Mouse (Mus musculus): ENCODE results near the gene Tigd2. TPM values are rescaled to one million over a fixed set of nuclear protein-coding genes. Genes with fewer than 3 reads are reported as not detected.

Tigd2 gene
- polyA plus RNA-seq (2015; fragmentation: Nextera tagmentation; extraction: Ambion mirVana) = 6.0 and 6.5 TPM in 2 replicates

- peak; percentile 95 for DNase-seq
- Histone ChIP-seq H3K36me3 (replicated peaks; ENCODE audit: insufficient read depth, low read length) (no peaks in the 10 kb centered on the region), H3K27ac (ENCODE audit: low read depth) (peak within 1 kb of the TSS; percentile 94), H3K4me2 (ENCODE audit: low read depth, low read length) (peak within 1 kb of the TSS; percentile 76), H3K9me3 (ENCODE audit: low read length) (no peaks in the 10 kb centered on the region), H3K27me3 (ENCODE audit: insufficient read depth, low read length) (no peaks in the 10 kb centered on the region), H3K9ac (replicated peaks) (peak within 1 kb of the TSS; percentile 79), H3K4me1 (ENCODE audit: insufficient read depth) (no peaks in the 10 kb centered on the region), H3K4me3 (ENCODE audit: low read depth, low read length) (peak within 1 kb of the TSS; percentile 73)
- TF ChIP-seq EP300 (IDR thresholded peaks at IDR 0.05; ENCODE audit: low read depth) (no peak), CTCF (IDR thresholded peaks at IDR 0.05; ENCODE audit: low read depth) (peak; percentile 84)
- under 1% methylated on average over 61 of the region's 62 CpGs for WGBS (ENCODE audit: insufficient replicate concordance)
- ATAC-seq = peak; percentile 97
These were observed at the start of gene Tigd2 for GRCm38 (mm10) chr6:59208685-59209298. TSS of gene Tigd2 (plus strand) at chr6:59208870.

- TF ChIP-seq EP300 (IDR thresholded peaks at IDR 0.05; ENCODE audit: low read depth) = no peak
- TF ChIP-seq CTCF (IDR thresholded peaks at IDR 0.05; ENCODE audit: low read depth) = no peak
- 78% methylated on average over 4 of the region's 4 CpGs for WGBS (ENCODE audit: insufficient replicate concordance)
- DNase-seq (no peak), ATAC-seq (no peak)
- H3K4me2 ChIP-seq (ENCODE audit: low read depth, low read length) = no peak overlapping the region
- no peaks in the 10 kb centered on the region for H3K36me3 ChIP-seq (replicated peaks; ENCODE audit: insufficient read depth, low read length)
- no peak overlapping the region for H3K9ac ChIP-seq (replicated peaks)
- H3K27me3 ChIP-seq (ENCODE audit: insufficient read depth, low read length) = no peaks in the 10 kb centered on the region
- H3K9me3 ChIP-seq (ENCODE audit: low read length) = no peaks in the 10 kb centered on the region
- no peak overlapping the region for H3K4me3 ChIP-seq (ENCODE audit: low read depth, low read length)
- H3K27ac ChIP-seq (ENCODE audit: low read depth) = no peak overlapping the region
- no peaks in the 10 kb centered on the region for H3K4me1 ChIP-seq (ENCODE audit: insufficient read depth)
These were observed 46.7 kb upstream of the Tigd2 start for GRCm38 (mm10) chr6:59161801-59162478.

- no peak for DNase-seq
- Histone ChIP-seq H3K9ac (replicated peaks) (no peak overlapping the region), H3K4me2 (ENCODE audit: low read depth, low read length) (no peak overlapping the region), H3K9me3 (ENCODE audit: low read length) (no peaks in the 10 kb centered on the region), H3K36me3 (replicated peaks; ENCODE audit: insufficient read depth, low read length) (no peaks in the 10 kb centered on the region), H3K4me1 (ENCODE audit: insufficient read depth) (no peaks in the 10 kb centered on the region), H3K4me3 (ENCODE audit: low read depth, low read length) (no peak overlapping the region), H3K27me3 (ENCODE audit: insufficient read depth, low read length) (no peaks in the 10 kb centered on the region), H3K27ac (ENCODE audit: low read depth) (no peak overlapping the region)
- TF ChIP-seq EP300 (IDR thresholded peaks at IDR 0.05; ENCODE audit: low read depth) = no peak
- TF ChIP-seq CTCF (IDR thresholded peaks at IDR 0.05; ENCODE audit: low read depth) = no peak
- ATAC-seq = no peak
- 61% methylated on average over 2 of the region's 2 CpGs for WGBS (ENCODE audit: insufficient replicate concordance)
These were observed 45.8 kb upstream of the Tigd2 start for GRCm38 (mm10) chr6:59162887-59163286.

DNA sequence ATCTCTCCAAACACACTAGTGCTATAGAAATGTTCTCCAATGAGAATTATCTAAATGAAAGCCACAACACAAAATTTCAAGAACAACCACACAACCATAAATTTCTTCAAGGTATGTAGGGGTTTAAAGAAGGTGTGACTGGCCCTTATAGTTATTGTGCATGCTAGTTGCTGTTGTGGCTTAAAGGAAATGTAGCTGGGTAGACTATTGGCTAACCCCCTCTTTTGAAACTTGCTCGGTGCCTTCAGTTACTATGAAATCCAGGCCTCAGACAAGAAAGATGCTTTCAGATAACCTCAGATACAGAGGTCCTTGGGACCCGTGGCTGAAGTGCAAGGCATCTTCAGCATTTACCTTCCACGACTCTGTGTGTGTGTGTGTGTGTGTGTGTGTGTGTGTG lies 45.3 kb upstream of the Tigd2 start:
- TF ChIP-seq EP300 (IDR thresholded peaks at IDR 0.05; ENCODE audit: low read depth) (no peak), CTCF (IDR thresholded peaks at IDR 0.05; ENCODE audit: low read depth) (no peak)
- Histone ChIP-seq H3K27ac (ENCODE audit: low read depth) (no peak overlapping the region), H3K4me1 (ENCODE audit: insufficient read depth) (no peaks in the 10 kb centered on the region), H3K4me3 (ENCODE audit: low read depth, low read length) (no peak overlapping the region), H3K4me2 (ENCODE audit: low read depth, low read length) (no peak overlapping the region), H3K36me3 (replicated peaks; ENCODE audit: insufficient read depth, low read length) (no peaks in the 10 kb centered on the region), H3K9ac (replicated peaks) (no peak overlapping the region), H3K9me3 (ENCODE audit: low read length) (no peaks in the 10 kb centered on the region), H3K27me3 (ENCODE audit: insufficient read depth, low read length) (no peaks in the 10 kb centered on the region)
- DNase-seq (no peak), ATAC-seq (no peak)
- WGBS (ENCODE audit: insufficient replicate concordance) = 62% methylated on average over 3 of the region's 3 CpGs

DNA sequence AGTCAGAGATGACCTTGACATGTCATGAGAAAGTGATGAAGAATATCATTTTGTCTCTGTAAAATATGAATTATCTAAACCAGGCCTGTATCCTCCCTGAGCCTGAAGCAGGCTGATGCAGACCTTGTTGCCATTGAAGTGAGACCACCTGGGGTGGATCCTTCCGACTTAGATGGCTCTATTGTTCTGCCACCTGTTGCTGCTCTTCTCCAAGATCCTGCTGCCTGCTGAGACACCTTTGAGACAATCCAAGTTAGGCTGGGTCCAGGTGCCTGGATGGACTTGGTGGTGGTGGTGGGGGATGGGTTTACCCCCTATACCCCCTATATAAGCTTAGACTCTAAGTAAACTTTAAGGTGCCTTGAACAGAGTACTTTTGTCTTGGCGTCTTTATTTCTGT lies 39.7 kb upstream of the Tigd2 start:
- Histone ChIP-seq H3K4me1 (ENCODE audit: insufficient read depth) (no peaks in the 10 kb centered on the region), H3K9ac (replicated peaks) (no peak overlapping the region), H3K4me3 (ENCODE audit: low read depth, low read length) (no peak overlapping the region), H3K36me3 (replicated peaks; ENCODE audit: insufficient read depth, low read length) (no peaks in the 10 kb centered on the region), H3K27me3 (ENCODE audit: insufficient read depth, low read length) (no peaks in the 10 kb centered on the region), H3K9me3 (ENCODE audit: low read length) (no peaks in the 10 kb centered on the region), H3K4me2 (ENCODE audit: low read depth, low read length) (no peak overlapping the region), H3K27ac (ENCODE audit: low read depth) (no peak overlapping the region)
- no peak for ATAC-seq
- DNase-seq = no peak
- TF ChIP-seq EP300 (IDR thresholded peaks at IDR 0.05; ENCODE audit: low read depth) (no peak), CTCF (IDR thresholded peaks at IDR 0.05; ENCODE audit: low read depth) (no peak)
- WGBS (ENCODE audit: insufficient replicate concordance) = 43% methylated on average over 2 of the region's 2 CpGs

GRCm38 (mm10) chr6:59171230-59171629 lies 37.4 kb upstream of the Tigd2 start:
- no peak overlapping the region for H3K27ac ChIP-seq (ENCODE audit: low read depth)

More at GRCm38 (mm10) chr6:59171230-59171629, 37.4 kb upstream of the Tigd2 start:
- Histone ChIP-seq H3K4me3 (ENCODE audit: low read depth, low read length) (no peak overlapping the region), H3K36me3 (replicated peaks; ENCODE audit: insufficient read depth, low read length) (no peaks in the 10 kb centered on the region), H3K4me2 (ENCODE audit: low read depth, low read length) (no peak overlapping the region), H3K4me1 (ENCODE audit: insufficient read depth) (no peaks in the 10 kb centered on the region), H3K9ac (replicated peaks) (no peak overlapping the region), H3K27me3 (ENCODE audit: insufficient read depth, low read length) (no peaks in the 10 kb centered on the region), H3K9me3 (ENCODE audit: low read length) (no peaks in the 10 kb centered on the region)
- no peak for TF ChIP-seq CTCF (IDR thresholded peaks at IDR 0.05; ENCODE audit: low read depth)
- no peak for TF ChIP-seq EP300 (IDR thresholded peaks at IDR 0.05; ENCODE audit: low read depth)
- DNase-seq (no peak), ATAC-seq (no peak)
- WGBS (ENCODE audit: insufficient replicate concordance) = 59% methylated on average over 3 of the region's 3 CpGs

Data from liver, postnatal 0 days (tissue).